Mouse (Mus musculus) adrenal gland, postnatal 25 days (tissue): ENCODE data around the gene Olfr1121. TPM values are rescaled to one million over a fixed set of nuclear protein-coding genes. Genes with fewer than 3 reads are reported as not detected.
"Not testable (repeated sequence)": the region's sequence is repeated elsewhere in the genome, so short reads cannot be mapped to it uniquely, and the experiment has no call there.

Source experiments
- DNase-seq: peaks from one replicate; pipeline ENCODE4 v3.0.0; 2021; ENCODE audit warnings: mixed read lengths
- long read RNA-seq: library from polyadenylated mRNA; stranded (forward); transcript quantifications from one replicate; pipeline ENCODE4 v2.0.0, GENCODE M21; 2021
- total RNA-seq: library from RNA; stranded (reverse); gene quantifications from 2 replicates; pipeline ENCODE4 v1.2.3, GENCODE M21; 2021

Gene Olfr1121
- not detected in 2 replicates for total RNA-seq
- long read RNA-seq: 0 reads

- no peak for DNase-seq
Observed at GRCm38 (mm10) chr2:87369595-87369994, at the start of gene Olfr1121. TSS of gene Olfr1121 (plus strand) at chr2:87369895.

GRCm38 (mm10) chr2:87354515-87354914 is 15.2 kb upstream of the Olfr1121 start, which contains the start of gene Olfr1120:
TSS of gene Olfr1120 (plus strand) at chr2:87354815.
- DNase-seq: no peak

- not testable (repeated sequence) for DNase-seq
Observed at GRCm38 (mm10) chr2:87360121-87360520, 9.6 kb upstream of the Olfr1121 start.

- DNase-seq: no peak
Observed at GRCm38 (mm10) chr2:87371726-87372125, 2.0 kb downstream of the Olfr1121 start.

- no peak for DNase-seq
Observed at GRCm38 (mm10) chr2:87383935-87384334, 14.2 kb downstream of the Olfr1121 start.

GRCm38 (mm10) chr2:87385549-87385948 is 15.9 kb downstream of the Olfr1121 start, which contains the start of gene Olfr1122:
TSS of gene Olfr1122 (plus strand) at chr2:87385849.
- DNase-seq: no peak

GRCm38 (mm10) chr2:87393605-87394004 is 23.9 kb downstream of the Olfr1121 start:
- not testable (repeated sequence) for DNase-seq

GRCm38 (mm10) chr2:87394686-87395085 is 25.0 kb downstream of the Olfr1121 start:
- DNase-seq: not testable (repeated sequence)

- no peak for DNase-seq
Observed at GRCm38 (mm10) chr2:87416335-87416734, 46.6 kb downstream of the Olfr1121 start, which contains the start of gene Olfr1123. TSS of gene Olfr1123 (plus strand) at chr2:87416635.

Other genes with a start within 250 kb of the Olfr1121 start
- gene Olfr1110, start 229.6 kb upstream of the Olfr1121 start, total RNA-seq: not detected in 2 replicates
- not detected in 2 replicates for gene Olfr1111, start 217.3 kb upstream of the Olfr1121 start, total RNA-seq
- gene Olfr1112, start 182.1 kb upstream of the Olfr1121 start, total RNA-seq: not detected in 2 replicates
- not detected in 2 replicates for gene Olfr1113, start 160.9 kb upstream of the Olfr1121 start, total RNA-seq
- not detected in 2 replicates for gene Olfr1115, start 121.9 kb upstream of the Olfr1121 start, total RNA-seq
- gene Olfr1116, start 102.4 kb upstream of the Olfr1121 start, total RNA-seq: not detected in 2 replicates
- gene Olfr1118, start 62.3 kb upstream of the Olfr1121 start, total RNA-seq: not detected in 2 replicates
- not detected in 2 replicates for gene Olfr1120, start 15.1 kb upstream of the Olfr1121 start, total RNA-seq
- gene Olfr1122, start 16.0 kb downstream of the Olfr1121 start, total RNA-seq: not detected in 2 replicates
- not detected in 2 replicates for gene Olfr1123, start 46.7 kb downstream of the Olfr1121 start, total RNA-seq
- gene Olfr1124, start 60.4 kb downstream of the Olfr1121 start, total RNA-seq: not detected in 2 replicates
- not detected in 2 replicates for gene Olfr1126, start 84.1 kb downstream of the Olfr1121 start, total RNA-seq
- not detected in 2 replicates for gene Pramel7, start 127.2 kb downstream of the Olfr1121 start, total RNA-seq
- gene Pramel6, start 136.7 kb downstream of the Olfr1121 start, total RNA-seq: not detected in 2 replicates
- not detected in 2 replicates for gene Olfr153, start 161.9 kb downstream of the Olfr1121 start, total RNA-seq
- gene Olfr1128, start 175.6 kb downstream of the Olfr1121 start, total RNA-seq: not detected in 2 replicates
- not detected in 2 replicates for gene Olfr1129, start 204.0 kb downstream of the Olfr1121 start, total RNA-seq
- gene Olfr1130, start 236.3 kb downstream of the Olfr1121 start, total RNA-seq: not detected in 2 replicates